Mouse (Mus musculus) cortical plate, adult 2 months (tissue): Measurements from ENCODE around the gene Mycbp2.

Experiments
- CTCF ChIP-seq: fragments of 200-500 bp; IDR thresholded peaks from 2 replicates; pipeline ENCODE4 v1.5.1; 2011; ENCODE audit warnings: mild to moderate bottlenecking, control low read depth, low read length; ENCODE audit not compliant: insufficient read depth; ENCODE audit errors: extremely low read depth
- POLR2A ChIP-seq: fragments of 200-500 bp; IDR thresholded peaks from 2 replicates; pipeline ENCODE4 v1.6.1; 2011; ENCODE audit warnings: mild to moderate bottlenecking, low read length, control low read depth; ENCODE audit not compliant: insufficient read depth; ENCODE audit errors: extremely low read depth

- TF ChIP-seq POLR2A (no peak), CTCF (no peak)
These were observed 260.6 kb downstream of the Mycbp2 start for GRCm38 (mm10) chr14:103085840-103086533.
